Mouse (Mus musculus) gastrocnemius, adult 18-20 months (tissue): ENCODE results near the gene Rpap3. TPM values are rescaled to one million over a fixed set of nuclear protein-coding genes. Genes with fewer than 3 reads are reported as not detected.
A peak's percentile ranks its signal among the peaks of the same experiment; 100 is the strongest.

ENCODE experiments used
- DNase-seq: peaks from one replicate; pipeline ENCODE4 v3.0.0; 2021; ENCODE audit warnings: low spot score
- total RNA-seq, 2 experiments: library from RNA; stranded (reverse); gene quantifications; 2 replicates each; pipeline ENCODE4 v1.2.3; 2021

Rpap3 gene
- total RNA-seq, 2 experiments from 2014 or later = 12.0 to 14.0 TPM

DNA sequence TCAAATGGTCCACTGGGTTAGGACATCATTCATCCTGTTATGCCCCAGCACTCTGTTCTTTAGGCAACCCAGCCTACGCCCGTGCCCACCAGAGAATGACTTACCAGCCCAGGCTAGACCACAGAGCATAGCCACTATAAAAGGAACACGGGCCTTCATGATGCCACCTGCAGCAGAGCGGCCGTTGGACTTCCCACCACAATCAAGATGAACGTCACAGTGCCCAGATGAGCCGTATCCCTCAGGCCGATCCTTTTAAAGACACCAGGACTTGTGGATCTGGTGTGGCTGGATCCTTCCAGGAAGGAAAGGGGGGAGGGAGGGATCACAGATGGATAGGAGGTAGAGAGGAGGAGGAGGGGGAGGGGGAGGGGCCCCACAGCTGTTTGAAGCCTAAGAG lies 25.5 kb upstream of the Rpap3 start, which contains the start of gene Endou:
Gene Endou (minus strand): TSS at position 229 of the 400 bp plus-strand sequence.
- DNase-seq = no peak

DNA sequence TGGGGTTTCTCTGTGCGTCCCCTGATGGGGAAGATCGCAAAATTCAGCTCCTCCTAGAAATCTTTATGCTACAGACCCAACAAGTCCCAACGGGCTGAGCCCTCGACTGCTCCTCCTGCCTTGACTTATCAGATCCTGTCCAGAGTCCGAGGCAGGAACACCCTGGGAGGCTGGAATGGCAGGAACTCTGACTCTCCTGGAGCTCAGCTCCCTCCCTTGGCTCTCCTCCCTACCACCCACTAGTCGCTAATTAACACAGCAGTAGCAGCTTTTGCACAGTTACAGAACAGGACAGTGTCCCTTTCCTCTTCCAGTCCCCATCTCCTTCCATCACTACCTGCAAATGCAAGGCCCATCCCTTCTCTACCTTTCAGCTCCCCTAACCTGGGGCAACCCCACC lies 24.7 kb upstream of the Rpap3 start:
- no peak for DNase-seq

DNA sequence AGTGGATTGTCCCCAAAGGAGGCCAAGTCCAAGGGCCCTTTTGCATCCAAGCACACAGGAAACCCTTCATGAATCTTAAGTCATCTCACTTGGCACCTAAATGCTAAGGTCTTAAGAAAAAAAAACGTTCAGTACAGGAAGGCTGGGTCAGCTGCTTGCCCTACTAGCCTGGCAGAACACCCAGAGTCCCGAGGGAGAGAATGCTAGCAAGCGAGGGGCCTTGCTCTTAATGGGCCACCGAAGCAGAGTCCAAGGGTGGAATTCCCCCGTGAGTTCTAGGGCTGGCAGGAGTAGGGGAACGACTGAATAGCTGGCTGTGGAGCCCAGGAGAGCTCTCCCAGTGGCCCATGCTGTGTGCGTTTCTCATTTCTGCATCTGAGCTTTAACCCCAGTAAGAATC lies 23.2 kb upstream of the Rpap3 start:
- DNase-seq = peak; percentile 49

GRCm38 (mm10) chr15:97728394-97728793 lies 22.8 kb upstream of the Rpap3 start:
- DNase-seq = no peak

DNA sequence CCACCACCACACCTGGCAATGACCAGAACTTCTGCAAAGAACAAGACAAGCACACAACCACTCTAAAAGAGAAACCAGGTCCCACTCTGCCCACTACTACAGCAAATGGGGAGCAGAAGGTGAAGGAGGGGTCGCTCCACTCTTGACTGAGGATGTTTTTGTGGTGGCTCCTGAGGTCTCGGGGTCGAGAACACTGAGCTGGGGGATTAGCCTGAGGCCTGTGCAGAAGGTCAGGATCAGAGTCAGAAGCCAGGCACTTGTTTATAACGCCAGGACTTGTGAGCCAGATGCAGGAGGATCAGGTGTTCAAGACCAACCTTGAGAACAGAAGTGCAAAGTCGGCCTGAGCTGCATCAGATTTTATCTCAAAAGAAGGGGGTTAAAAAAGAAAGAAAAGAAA lies 21.9 kb upstream of the Rpap3 start:
- no peak for DNase-seq

GRCm38 (mm10) chr15:97727048-97727447 lies 21.4 kb upstream of the Rpap3 start:
- peak; percentile 67 for DNase-seq

GRCm38 (mm10) chr15:97726310-97726709 lies 20.7 kb upstream of the Rpap3 start:
- DNase-seq = no peak

GRCm38 (mm10) chr15:97725198-97725785 lies 19.7 kb upstream of the Rpap3 start:
- no peak for DNase-seq

GRCm38 (mm10) chr15:97724346-97725197 lies 18.9 kb upstream of the Rpap3 start:
- DNase-seq = no peak

GRCm38 (mm10) chr15:97723536-97724345 lies 18.1 kb upstream of the Rpap3 start:
- no peak for DNase-seq

DNA sequence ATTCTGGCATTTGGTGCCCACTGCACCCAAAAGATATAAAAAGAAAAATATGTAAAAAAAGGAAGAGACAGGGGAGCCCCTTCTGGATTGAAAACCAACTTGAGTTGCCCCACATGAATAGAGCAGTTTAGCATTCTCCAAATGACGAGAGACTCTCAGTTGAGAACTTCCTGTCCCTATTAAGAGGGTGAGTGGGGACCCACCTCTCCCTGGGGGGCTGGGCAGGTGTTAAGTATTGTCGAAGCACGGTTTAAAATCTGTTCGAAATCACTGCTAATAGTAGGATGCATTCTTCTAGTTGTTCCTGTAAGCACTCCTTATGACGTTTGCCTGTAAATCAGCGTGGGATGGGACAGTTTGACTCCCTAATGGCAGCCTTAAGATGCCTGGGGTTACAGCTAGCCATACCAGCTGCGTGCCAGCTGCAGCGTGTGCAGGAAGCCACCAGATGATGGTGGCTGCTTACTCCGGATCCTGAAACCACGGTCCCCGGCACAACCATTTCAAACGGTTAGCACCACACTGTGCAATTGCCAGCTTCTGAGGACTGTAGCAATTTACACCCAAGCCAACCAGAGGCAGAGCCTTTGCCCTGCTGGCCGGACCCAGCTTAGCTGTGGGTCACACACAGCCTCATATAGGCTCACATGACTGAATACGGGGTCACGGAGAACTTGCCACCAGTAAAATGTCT lies 15.5 kb upstream of the Rpap3 start:
- DNase-seq = no peak

DNA sequence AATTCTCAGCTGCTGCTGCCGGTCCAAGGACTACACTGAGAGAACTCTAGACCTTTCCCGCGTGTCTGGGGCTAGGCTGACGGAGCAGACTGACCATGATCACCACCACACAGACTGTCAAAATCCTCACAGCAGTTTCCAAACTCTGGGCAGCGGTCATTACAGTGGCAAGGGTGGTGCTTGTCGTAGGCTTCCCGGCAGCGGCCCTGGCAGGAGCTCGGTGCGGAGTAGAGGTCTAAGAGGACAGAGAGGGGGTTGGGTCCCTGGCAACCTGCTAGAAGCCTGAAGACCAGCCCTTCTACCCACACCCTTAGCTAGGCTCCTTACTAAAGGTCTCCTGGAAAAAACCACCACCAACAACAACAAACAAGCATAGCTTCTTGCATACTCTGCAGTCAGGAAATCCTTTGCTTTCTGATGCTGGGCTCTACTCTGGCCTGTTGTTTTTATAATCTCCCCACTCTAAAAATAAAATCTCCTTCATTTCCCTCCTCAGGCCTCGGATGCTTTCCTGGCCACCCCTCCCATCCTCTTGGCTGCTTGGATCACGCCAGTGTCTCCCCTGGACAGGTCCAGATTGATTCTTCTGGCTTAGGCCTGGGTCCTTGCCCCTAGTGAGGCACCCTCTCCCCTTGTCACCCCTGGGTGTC lies 14.5 kb upstream of the Rpap3 start:
- no peak for DNase-seq

DNA sequence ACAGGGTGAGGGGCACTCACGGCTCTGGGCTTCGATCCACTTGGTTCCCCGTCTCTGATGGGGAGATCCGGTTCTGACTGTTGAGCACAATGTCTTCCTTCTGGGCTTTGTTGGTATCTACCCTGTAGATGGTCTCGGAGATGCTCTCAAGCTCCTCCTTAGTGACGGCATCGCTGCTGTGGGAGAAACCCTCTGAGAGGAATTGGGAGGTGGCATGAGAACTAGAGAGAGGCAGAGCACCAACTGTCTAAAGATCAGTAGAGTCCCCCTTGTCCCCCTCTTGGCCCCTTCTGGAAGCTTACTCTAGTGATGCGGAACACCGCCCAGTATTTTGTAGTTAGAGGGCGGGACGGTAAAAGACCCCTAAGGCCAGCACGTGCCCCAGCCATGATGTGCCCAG lies 13.9 kb upstream of the Rpap3 start:
- DNase-seq = no peak

- no peak for DNase-seq
Observed at GRCm38 (mm10) chr15:97718535-97719155, 13.0 kb upstream of the Rpap3 start.

DNA sequence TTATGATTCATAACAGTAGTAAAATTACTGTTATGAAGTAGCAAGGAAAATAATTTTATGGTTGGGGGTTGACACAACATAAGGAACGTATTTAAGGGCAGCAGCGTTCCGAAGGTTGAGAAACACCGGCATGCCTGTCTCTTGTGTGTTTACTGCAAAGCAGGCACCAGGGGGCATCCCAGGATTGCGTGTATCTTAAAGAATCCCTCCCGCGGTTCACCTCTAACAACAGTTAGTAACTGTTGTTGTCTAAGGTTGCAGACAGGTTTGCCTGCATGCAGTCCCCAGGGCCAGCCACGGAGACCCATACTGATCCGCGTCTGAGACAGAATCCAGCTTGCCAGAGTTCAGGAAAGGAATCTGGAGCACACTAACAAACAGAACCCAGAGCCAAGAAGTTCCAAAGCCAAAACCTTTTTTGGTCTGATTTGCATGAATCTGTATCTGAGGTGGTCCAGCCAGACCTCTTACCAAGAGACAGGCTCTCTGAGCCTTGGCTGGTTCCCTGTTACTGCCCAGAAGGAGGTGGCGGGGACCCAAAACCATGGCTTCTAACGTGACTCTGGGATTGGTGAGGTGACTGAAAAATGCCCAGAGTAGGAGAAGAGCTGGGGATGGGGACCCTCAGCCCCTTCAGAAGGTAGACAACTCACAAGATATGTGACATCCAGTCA lies 12.4 kb upstream of the Rpap3 start:
- peak; percentile 63 for DNase-seq

DNA sequence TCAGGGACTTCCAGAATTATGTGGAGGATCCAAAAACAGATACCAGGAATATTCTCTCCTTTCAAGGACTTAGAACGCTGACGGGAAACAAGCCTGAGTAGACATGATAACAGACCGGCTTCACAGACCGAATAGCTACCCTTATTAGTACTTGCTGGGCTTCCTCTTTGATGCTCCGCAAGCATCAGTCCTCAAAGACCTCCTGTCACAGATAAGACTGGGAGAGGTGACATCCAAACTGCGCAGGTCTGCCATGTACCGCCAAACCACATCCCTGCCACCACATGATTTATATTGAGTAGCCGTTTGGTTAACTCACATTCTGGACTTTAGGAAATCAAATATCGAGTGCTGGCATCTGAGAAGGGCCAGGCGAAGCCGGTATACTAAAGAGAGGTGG lies 11.2 kb upstream of the Rpap3 start:
- DNase-seq = no peak

- no peak for DNase-seq
Observed at GRCm38 (mm10) chr15:97715734-97716133, 10.1 kb upstream of the Rpap3 start.

GRCm38 (mm10) chr15:97715083-97715482 lies 9.5 kb upstream of the Rpap3 start:
- DNase-seq = no peak

GRCm38 (mm10) chr15:97712546-97712945 lies 6.9 kb upstream of the Rpap3 start:
- DNase-seq = no peak

GRCm38 (mm10) chr15:97710906-97711305 lies 5.3 kb upstream of the Rpap3 start:
- no peak for DNase-seq
